Mouse (Mus musculus) right cerebral cortex, postnatal 14 days (tissue): ENCODE measurements around the gene Nmi.
"Not testable (repeated sequence)": the region's sequence is repeated elsewhere in the genome, so short reads cannot be mapped to it uniquely, and the experiment has no call there.

Source experiments
- DNase-seq: peaks from one replicate; pipeline ENCODE4 v3.0.0; 2022

Gene Nmi

DNA sequence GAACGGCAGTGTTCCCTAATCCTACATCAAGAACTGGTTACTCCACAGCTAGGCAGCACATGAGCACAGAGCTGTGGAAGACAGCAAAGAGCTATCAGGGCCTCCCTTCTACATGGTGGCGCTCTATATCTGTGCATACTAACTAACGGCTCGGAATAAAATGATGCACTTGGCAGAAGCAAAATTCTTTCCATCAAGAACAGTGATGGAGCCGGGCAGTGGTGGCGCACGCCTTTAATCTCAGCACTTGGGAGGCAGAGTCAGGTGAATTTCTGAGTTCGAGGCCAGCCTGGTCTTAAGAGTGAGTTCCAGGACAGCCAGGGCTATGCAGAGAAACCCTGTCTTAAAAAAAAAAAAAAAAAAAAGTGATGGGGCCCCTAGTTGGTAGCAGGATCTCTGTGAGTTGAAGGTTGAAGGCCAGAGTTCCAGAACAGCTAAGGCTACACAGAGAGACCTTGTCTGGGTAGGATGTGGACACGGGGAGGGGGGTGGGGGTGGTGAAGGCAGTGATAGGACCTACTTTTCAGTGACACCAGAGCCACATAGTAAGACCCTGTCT is at the start of gene Nmi:
Gene Nmi (minus strand): TSS at position 85 of the 559 bp plus-strand sequence.
- no peak for DNase-seq

DNA sequence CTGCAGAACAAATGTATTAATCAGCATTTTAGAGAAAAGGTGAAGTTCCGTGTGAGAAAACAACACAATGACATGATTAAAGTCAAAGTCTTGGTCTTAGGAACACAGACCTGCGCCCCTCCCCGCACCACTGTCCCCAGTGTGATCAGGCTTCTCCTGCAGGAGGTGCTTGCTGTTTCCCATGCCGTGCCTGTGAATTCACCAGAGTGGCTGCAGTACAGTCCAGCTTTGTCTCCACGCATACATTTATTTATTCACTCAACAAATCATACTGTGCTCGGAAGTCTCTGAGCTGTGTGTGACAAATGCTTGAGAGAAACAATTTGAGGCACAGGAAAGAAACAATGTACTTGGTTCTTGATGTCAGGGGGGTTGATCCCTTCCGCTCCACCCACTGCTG is 43.1 kb upstream of the Nmi start:
- DNase-seq, result no peak

DNA sequence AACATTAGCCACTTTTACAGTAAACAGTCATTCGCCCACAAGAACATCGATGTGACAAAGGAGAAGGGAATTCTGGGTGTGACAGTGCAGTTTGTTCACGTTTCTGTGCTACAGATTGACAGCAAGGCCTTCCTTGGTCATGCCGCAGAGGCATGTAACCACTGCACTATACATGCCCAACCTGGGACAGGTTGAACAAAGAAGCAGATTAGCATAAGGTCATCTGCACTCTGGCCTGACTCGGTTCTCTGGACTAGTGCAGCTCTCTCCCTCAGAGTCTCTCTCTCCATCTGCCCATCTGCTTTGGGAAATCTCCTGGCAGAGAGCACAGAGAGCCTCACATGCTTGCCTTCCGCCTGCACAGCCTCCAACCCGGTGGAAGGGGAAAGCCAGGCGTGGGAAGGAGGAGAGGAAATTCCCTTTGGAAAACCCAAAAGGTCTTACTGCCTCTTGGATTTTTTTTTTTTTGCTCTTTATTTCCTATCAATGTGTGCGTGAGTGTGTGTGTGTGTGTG is 40.1 kb upstream of the Nmi start:
- peak; percentile 7 for DNase-seq

DNA sequence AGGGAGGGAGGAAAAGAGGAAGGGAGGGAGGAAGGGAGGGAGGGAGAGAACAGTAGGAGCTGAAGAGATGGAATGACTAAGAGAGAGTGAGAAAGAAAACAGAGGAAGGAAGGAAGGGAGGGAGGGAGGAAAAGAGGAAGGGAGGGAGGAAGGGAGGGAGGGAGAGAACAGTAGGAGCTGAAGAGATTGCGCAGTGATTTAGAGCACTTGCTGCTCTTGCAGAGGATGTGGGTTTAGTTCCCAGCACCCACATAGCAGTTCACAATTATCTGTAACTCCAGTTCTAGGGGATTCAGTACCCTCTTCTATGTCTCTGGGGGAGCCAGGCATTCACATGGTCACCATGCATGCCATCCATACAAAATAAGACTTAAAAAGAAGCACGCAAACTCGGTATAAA is 38.5 kb upstream of the Nmi start:
- DNase-seq, result not testable (repeated sequence)

DNA sequence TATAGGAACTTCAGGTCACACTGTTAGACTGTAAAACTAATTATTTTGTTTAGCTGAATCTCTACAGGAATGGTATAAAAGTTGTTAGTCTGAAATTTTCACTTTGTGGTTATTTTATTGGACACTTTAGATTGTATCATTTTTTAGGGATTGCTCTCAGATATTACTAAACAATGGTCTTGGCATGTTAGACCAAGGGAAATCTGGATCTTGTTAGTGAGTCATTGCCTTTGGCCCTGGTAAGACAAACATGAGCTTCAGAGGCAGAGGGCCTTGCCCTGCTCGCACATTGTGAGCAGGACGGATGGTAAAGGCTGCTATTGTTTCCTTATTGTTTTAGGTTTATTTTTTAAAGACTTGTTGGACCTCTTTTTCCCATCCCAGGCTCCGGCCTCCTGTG is 33.1 kb upstream of the Nmi start:
- DNase-seq, result no peak

GRCm38 (mm10) chr2:52002299-52002698 is 29.0 kb upstream of the Nmi start:
- DNase-seq, result not testable (repeated sequence)

- DNase-seq, result no peak
Measured at GRCm38 (mm10) chr2:52001521-52001920, 28.2 kb upstream of the Nmi start.

GRCm38 (mm10) chr2:51999996-52000395 is 26.7 kb upstream of the Nmi start:
- DNase-seq, result no peak

- DNase-seq, result no peak
Measured at GRCm38 (mm10) chr2:51991447-51991846, 18.2 kb upstream of the Nmi start.

- DNase-seq, result no peak
Measured at GRCm38 (mm10) chr2:51989559-51989958, 16.3 kb upstream of the Nmi start.

DNA sequence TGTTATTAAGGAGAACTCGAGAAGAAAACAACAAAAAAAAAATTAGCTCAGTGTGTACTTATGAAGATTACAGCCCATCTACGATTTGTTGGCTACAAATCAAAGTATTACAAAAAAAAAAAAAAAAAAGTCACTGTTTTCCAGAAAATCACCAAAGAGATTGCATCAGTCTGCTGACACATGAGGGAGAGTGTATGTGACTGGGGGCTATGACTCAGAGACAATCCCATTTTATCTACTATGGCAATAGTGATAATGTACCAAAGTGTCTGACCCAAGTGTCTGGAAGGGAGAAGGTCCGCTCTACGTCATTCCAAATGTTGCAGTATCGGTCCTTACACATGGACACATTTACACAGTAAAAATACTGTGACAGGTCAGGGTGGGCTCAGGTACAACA is 13.4 kb upstream of the Nmi start:
- no peak for DNase-seq

GRCm38 (mm10) chr2:51986157-51986556 is 12.9 kb upstream of the Nmi start:
- no peak for DNase-seq

GRCm38 (mm10) chr2:51985241-51985640 is 11.9 kb upstream of the Nmi start:
- DNase-seq, result no peak

GRCm38 (mm10) chr2:51982288-51982687 is 9.0 kb upstream of the Nmi start:
- no peak for DNase-seq

DNA sequence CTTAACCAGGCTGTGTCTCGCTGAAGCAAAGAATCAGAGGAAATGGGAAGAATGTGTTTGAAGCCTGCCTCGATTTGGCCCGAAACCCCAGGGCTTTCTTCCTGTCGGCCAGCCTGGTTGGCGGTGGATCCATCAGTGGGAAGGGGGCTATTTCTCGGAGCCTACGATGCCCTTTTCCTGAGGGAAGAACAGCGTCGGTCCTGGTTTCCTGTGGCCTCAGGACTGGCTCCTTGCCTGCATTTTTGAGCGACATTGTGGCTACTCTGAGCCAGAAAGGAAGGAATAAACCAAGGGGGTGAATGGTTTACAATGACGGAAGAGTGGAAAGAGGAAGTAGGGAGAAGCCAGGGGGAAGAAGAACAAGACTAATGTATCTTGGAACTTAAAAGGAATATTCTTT is 8.3 kb upstream of the Nmi start:
- no peak for DNase-seq

DNA sequence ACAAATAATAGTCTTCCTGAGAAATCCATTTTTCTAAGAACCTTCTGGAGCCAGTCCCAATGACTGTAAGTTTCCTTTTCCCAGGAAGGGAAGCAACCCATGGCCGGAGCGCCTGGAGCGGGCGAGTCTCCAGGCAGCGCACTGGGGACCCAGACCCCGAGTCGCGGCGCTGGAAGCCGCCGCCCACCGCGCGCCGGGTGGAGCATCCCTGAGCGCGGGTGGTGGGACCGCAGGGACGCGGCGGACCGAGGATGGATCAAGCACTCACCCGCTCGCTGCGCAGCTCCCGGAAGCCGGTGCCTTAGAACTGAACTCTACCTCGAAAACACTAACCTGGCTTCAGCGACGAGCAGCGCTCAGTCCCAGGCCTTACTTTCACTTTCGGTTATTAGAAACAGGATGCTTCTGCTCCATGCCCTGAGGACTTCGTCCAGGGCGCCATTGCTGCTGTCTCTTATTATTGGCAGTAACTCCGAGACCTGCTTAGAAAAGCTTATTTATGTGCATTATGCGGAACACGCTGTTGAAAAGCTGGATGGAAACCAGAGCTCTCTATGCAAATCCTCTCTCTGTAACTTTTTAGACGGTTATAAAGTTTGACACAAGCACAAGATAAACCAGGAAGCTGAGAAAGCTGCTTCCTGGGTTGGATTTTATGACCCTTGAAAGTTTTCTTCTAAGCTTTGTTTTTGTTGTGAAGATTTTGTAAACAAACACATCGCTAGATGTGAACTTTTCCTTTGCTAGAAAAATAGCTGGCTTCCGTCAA is 469 bp downstream of the Nmi start:
- DNase-seq, result peak; percentile 15

DNA sequence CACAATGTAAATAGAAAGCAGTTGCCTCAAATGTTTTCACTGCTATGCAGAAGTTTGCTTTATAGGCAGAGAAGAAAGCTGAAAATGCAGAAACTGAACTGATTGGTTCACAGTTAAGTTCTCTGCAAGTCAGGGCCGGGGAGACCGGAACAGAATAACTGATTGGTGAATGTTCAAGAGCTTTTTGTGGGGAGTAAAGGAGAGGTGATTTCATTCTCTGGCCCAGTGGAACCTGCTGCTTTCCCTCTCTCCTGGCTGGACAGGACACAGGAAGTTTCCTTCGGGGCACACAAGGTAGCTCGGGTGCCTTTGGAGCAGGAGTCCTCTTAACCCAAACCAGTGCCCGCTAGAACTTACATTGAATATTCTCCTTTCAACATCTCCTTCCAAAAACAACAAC is 1.2 kb downstream of the Nmi start:
- DNase-seq, result no peak

DNA sequence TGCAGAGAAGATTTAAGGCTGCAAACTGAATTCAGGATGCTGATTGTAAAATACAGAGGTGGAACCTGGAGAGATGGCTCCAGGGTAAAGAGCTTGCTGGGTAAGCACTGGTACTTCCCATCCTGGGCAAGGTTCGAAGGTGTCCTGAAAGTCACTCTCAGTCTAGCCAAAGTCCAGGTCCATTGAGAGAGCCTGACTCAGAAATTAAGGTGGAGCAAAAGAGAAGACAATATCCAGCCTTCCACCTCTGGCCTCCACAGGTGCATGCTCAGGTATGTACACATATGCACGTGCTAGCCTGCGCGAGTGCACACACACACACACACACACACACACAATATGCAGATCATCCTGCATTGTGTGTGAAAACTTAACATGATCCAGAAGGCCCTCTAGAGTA is 2.4 kb downstream of the Nmi start:
- DNase-seq, result no peak

DNA sequence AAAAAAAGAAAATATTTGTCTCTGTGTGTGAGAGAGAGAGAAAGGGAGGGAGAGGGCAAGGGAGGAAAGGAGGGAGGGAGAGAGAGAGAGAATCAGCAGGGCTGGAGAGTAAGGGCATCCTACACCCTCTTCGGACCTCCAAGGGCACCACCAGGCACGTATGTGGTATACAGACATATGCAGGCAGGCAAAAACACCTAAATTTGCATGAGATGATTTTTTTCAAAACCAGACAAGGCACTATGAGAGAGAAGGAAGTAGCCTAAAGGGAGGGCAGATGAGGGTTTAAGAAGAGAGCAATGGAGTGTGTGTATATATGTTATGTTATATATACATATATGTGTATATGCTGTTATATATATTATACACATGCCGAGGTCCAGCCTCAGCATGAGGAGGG is 6.0 kb downstream of the Nmi start:
- no peak for DNase-seq

GRCm38 (mm10) chr2:51953648-51954204 is 19.6 kb downstream of the Nmi start:
- DNase-seq, result no peak

GRCm38 (mm10) chr2:51950876-51951275 is 22.4 kb downstream of the Nmi start:
- no peak for DNase-seq

DNA sequence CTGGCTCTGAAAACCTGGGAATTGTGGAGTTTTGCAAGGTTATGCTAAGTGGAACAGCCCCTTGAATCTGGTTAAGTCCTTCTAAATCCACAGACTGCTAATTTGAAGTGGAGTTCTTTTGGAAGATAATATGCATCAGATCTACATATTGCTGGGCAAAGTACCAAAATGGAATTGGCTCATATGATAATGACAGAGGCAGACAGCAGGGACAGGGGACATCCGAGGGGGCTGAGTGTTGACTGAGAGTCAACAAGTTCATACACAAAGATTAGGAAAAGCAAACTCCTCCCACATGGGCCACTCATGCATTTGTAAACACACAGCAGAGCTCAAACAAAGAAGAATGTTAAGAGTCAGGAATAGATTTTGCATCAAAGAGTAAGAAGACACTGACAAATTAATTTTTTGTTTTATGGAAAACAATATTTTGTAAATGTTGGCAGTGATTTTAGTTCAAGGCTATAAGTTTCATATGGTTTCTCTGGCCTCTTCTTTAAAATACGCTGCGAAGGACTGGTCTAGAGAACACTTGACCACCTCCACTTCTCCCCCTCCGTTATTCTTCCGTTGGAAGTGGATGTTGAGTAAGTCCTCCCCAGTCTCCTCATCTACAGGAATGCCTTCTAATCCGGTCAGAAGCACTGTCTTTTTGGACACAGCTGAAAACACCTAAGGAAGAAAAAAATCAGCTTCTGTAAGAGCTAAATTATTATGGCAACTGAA is 25.0 kb downstream of the Nmi start:
- DNase-seq, result no peak

GRCm38 (mm10) chr2:51945812-51946211 is 27.5 kb downstream of the Nmi start:
- no peak for DNase-seq

GRCm38 (mm10) chr2:51941832-51942231 is 31.5 kb downstream of the Nmi start:
- no peak for DNase-seq
